Mouse (Mus musculus): ENCODE results near the gene Clec16a. TPM values are rescaled to one million over a fixed set of nuclear protein-coding genes. Genes with fewer than 3 reads are reported as not detected.

Gene Clec16a
- polyA plus RNA-seq, 1 experiment from 2014 or later: 31.5 TPM

GRCm38 (mm10) chr16:10672490-10672889 lies 127.4 kb downstream of the Clec16a start:
- Histone ChIP-seq H3K4me2 (no peak overlapping the region), H3K9ac (no peak overlapping the region), H3K9me3 (no peaks in the 10 kb centered on the region), H3K4me1 (peaks cover 30% of the 10 kb centered on the region; the same call in 1 of the 2 replicates), H3K27ac (no peak overlapping the region), H3K36me3 (no peaks in the 10 kb centered on the region), H3K4me3 (replicated peaks) (no peak overlapping the region), H3K27me3 (replicated peaks) (no peaks in the 10 kb centered on the region)
- no peak for ATAC-seq (ENCODE audit: insufficient read depth, low FRiP score, low read depth)

- no peak overlapping the region for H3K9ac ChIP-seq
- ATAC-seq (ENCODE audit: insufficient read depth, low FRiP score, low read depth): 0 out of 2 replicates have a peak, but pooled peaks have one; percentile 51
- 36% methylated on average over 2 of the region's 2 CpGs for WGBS
- H3K36me3 ChIP-seq: no peaks in the 10 kb centered on the region
- no peak overlapping the region for H3K4me2 ChIP-seq
- H3K27ac ChIP-seq: no peak overlapping the region; the same call in 1 of the 2 replicates
- H3K4me1 ChIP-seq: peaks cover 26% of the 10 kb centered on the region; the same call in 1 of the 2 replicates
- H3K27me3 ChIP-seq (replicated peaks): no peaks in the 10 kb centered on the region
- no peaks in the 10 kb centered on the region for H3K9me3 ChIP-seq
- no peak overlapping the region for H3K4me3 ChIP-seq (replicated peaks)
These were observed 128.9 kb downstream of the Clec16a start for GRCm38 (mm10) chr16:10674020-10674419.

- ATAC-seq (ENCODE audit: insufficient read depth, low FRiP score, low read depth): no peak
- Histone ChIP-seq H3K4me1 (peaks cover 20% of the 10 kb centered on the region; the same call in 1 of the 2 replicates), H3K27me3 (replicated peaks) (no peaks in the 10 kb centered on the region), H3K4me3 (replicated peaks) (no peak overlapping the region), H3K9ac (no peak overlapping the region), H3K4me2 (no peak overlapping the region), H3K9me3 (no peaks in the 10 kb centered on the region), H3K27ac (no peak overlapping the region), H3K36me3 (no peaks in the 10 kb centered on the region)
- WGBS: 79% methylated on average over 2 of the region's 2 CpGs
These were observed 129.8 kb downstream of the Clec16a start for GRCm38 (mm10) chr16:10674957-10675356.

- peaks cover 18% of the 10 kb centered on the region; the same call in 1 of the 2 replicates for H3K4me1 ChIP-seq
- H3K27me3 ChIP-seq (replicated peaks): no peaks in the 10 kb centered on the region
- no peak overlapping the region for H3K4me3 ChIP-seq (replicated peaks)
- H3K9ac ChIP-seq: no peak overlapping the region
- no peak for ATAC-seq (ENCODE audit: insufficient read depth, low FRiP score, low read depth)
- WGBS: 76% methylated on average over 1 of the region's 1 CpGs
- H3K9me3 ChIP-seq: no peaks in the 10 kb centered on the region
- no peak overlapping the region for H3K4me2 ChIP-seq
- no peaks in the 10 kb centered on the region for H3K36me3 ChIP-seq
- H3K27ac ChIP-seq: no peak overlapping the region; the same call in 1 of the 2 replicates
These were observed 130.5 kb downstream of the Clec16a start for GRCm38 (mm10) chr16:10675612-10676011.

DNA sequence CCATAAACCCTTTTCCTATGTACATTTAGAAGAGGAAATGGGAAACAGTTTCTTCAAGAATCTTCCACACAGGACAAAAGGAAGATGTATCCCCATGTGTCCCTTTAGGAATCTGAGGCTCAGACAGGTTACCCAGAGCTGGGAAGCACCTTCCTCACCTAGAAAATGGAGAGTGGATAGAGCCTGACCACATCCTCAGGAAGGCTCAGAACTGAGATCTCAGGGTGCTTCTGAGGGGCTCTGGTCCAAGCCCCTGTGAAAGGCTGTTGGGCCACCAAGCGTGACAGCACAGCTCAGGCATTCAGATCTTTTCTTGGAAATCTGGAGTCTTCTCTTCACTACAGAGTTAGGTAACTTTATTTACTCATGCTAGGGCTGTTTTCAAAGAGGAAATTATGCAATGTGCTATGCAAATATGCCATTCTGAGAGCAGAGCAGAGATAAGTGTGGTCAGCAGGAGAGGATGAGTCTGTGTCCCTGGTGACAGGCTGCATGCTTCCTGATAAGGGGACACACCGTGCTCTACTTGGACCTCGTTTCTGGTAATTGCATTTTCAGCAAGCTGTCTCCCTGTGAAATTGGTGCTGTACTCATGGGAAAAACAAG lies 131.4 kb downstream of the Clec16a start:
- H3K9ac ChIP-seq: no peak overlapping the region
- H3K27ac ChIP-seq: 0 out of 2 replicates have a peak overlapping the region, but pooled peaks have one; percentile 12
- ATAC-seq (ENCODE audit: insufficient read depth, low FRiP score, low read depth): no peak; the same call in 1 of the 2 replicates
- H3K4me3 ChIP-seq (replicated peaks): no peak overlapping the region
- no peaks in the 10 kb centered on the region for H3K27me3 ChIP-seq (replicated peaks)
- 56% methylated on average over 3 of the region's 3 CpGs for WGBS
- peaks cover 18% of the 10 kb centered on the region; the same call in 1 of the 2 replicates for H3K4me1 ChIP-seq
- no peaks in the 10 kb centered on the region for H3K9me3 ChIP-seq
- H3K4me2 ChIP-seq: no peak overlapping the region
- no peaks in the 10 kb centered on the region for H3K36me3 ChIP-seq

GRCm38 (mm10) chr16:10682521-10682920 lies 137.4 kb downstream of the Clec16a start:
- no peak overlapping the region for H3K4me2 ChIP-seq
- H3K9ac ChIP-seq: no peak overlapping the region
- H3K9me3 ChIP-seq: no peaks in the 10 kb centered on the region
- H3K27me3 ChIP-seq (replicated peaks): no peaks in the 10 kb centered on the region
- 77% methylated on average over 2 of the region's 2 CpGs for WGBS
- no peaks in the 10 kb centered on the region for H3K4me1 ChIP-seq
- ATAC-seq (ENCODE audit: insufficient read depth, low FRiP score, low read depth): no peak
- no peak overlapping the region for H3K4me3 ChIP-seq (replicated peaks)
- no peak overlapping the region for H3K27ac ChIP-seq
- no peaks in the 10 kb centered on the region for H3K36me3 ChIP-seq

DNA sequence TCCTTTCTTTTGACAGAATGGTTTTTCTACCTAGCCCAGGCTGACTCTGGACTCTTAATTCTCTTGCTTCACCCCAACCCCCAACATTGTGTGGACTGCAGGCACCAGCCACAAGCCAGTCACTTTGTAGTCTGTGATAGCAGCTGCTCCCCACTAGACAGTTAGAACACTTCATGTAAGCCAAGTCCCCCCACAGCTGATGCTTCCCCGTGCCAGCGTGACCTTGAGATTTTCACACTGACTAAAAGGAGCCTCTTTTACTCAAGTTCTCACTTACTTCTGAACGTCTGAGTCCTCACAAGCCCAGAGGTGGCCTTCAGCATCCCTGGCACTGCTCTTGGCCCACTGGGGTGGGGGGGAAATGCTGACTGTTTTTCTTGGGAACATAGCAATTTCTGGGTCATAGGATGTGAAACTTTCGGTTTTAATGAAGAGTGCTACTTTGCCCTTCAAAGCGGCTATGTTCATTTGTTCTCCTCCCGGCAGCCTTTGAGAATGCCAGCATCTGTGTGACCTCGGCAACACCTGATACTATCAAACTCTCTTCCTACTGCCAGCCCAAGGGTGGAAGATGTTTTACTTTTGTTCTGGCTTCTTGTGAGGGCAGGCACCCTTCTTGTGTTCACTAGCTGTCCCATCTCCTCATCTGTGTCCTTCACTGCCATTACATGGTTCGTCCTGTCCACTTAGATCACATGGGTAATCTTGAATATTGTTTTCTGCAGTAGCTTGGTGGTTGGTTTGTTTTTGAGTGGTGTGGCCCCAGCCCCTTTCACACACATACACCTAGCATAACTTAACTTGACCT lies 138.3 kb downstream of the Clec16a start:
- no peaks in the 10 kb centered on the region for H3K9me3 ChIP-seq
- H3K4me3 ChIP-seq (replicated peaks): no peak overlapping the region
- H3K36me3 ChIP-seq: no peaks in the 10 kb centered on the region
- 78% methylated on average over 8 of the region's 8 CpGs for WGBS
- no peaks in the 10 kb centered on the region for H3K27me3 ChIP-seq (replicated peaks)
- no peak overlapping the region for H3K27ac ChIP-seq
- H3K4me1 ChIP-seq: no peaks in the 10 kb centered on the region
- H3K4me2 ChIP-seq: no peak overlapping the region
- no peak for ATAC-seq (ENCODE audit: insufficient read depth, low FRiP score, low read depth)
- no peak overlapping the region for H3K9ac ChIP-seq

GRCm38 (mm10) chr16:10689748-10690318 lies 144.7 kb downstream of the Clec16a start:
- H3K9me3 ChIP-seq: no peaks in the 10 kb centered on the region
- ATAC-seq (ENCODE audit: insufficient read depth, low FRiP score, low read depth): peak; percentile 50
- WGBS: 60% methylated on average over 6 of the region's 6 CpGs
- H3K4me3 ChIP-seq (replicated peaks): no peak overlapping the region
- no peak overlapping the region for H3K9ac ChIP-seq
- H3K4me2 ChIP-seq: no peak overlapping the region
- 0 out of 2 replicates have a peak overlapping the region, but pooled peaks have one; percentile 28 for H3K27ac ChIP-seq
- H3K36me3 ChIP-seq: no peaks in the 10 kb centered on the region
- peaks cover 12% of the 10 kb centered on the region; the same call in 1 of the 2 replicates for H3K4me1 ChIP-seq
- no peaks in the 10 kb centered on the region for H3K27me3 ChIP-seq (replicated peaks)

- WGBS: 69% methylated on average over 3 of the region's 3 CpGs
- no peak for ATAC-seq (ENCODE audit: insufficient read depth, low FRiP score, low read depth)
- no peak overlapping the region for H3K27ac ChIP-seq
These were observed 145.3 kb downstream of the Clec16a start for GRCm38 (mm10) chr16:10690442-10690841.

GRCm38 (mm10) chr16:10691705-10692104 lies 146.6 kb downstream of the Clec16a start:
- WGBS: 78% methylated on average over 5 of the region's 5 CpGs
- Histone ChIP-seq H3K4me1 (peaks cover 12% of the 10 kb centered on the region; the same call in 1 of the 2 replicates), H3K4me2 (no peak overlapping the region), H3K36me3 (no peaks in the 10 kb centered on the region), H3K4me3 (replicated peaks) (no peak overlapping the region), H3K9ac (no peak overlapping the region), H3K27me3 (replicated peaks) (no peaks in the 10 kb centered on the region), H3K27ac (no peak overlapping the region), H3K9me3 (no peaks in the 10 kb centered on the region)
- ATAC-seq (ENCODE audit: insufficient read depth, low FRiP score, low read depth): no peak

More at GRCm38 (mm10) chr16:10690442-10690841, 145.3 kb downstream of the Clec16a start:
- H3K36me3 ChIP-seq: no peaks in the 10 kb centered on the region
- H3K4me1 ChIP-seq: peaks cover 12% of the 10 kb centered on the region; the same call in 1 of the 2 replicates
- no peaks in the 10 kb centered on the region for H3K27me3 ChIP-seq (replicated peaks)
- no peak overlapping the region for H3K4me3 ChIP-seq (replicated peaks)
- H3K9ac ChIP-seq: no peak overlapping the region
- no peaks in the 10 kb centered on the region for H3K9me3 ChIP-seq
- H3K4me2 ChIP-seq: no peak overlapping the region

- no peak for ATAC-seq (ENCODE audit: insufficient read depth, low FRiP score, low read depth)
- no peaks in the 10 kb centered on the region for H3K27me3 ChIP-seq (replicated peaks)
- H3K36me3 ChIP-seq: no peaks in the 10 kb centered on the region
- H3K4me2 ChIP-seq: no peak overlapping the region
- 85% methylated on average over 8 of the region's 8 CpGs for WGBS
- H3K27ac ChIP-seq: no peak overlapping the region
- H3K4me1 ChIP-seq: peaks cover 14% of the 10 kb centered on the region; the same call in 1 of the 2 replicates
- H3K9me3 ChIP-seq: no peaks in the 10 kb centered on the region
- H3K9ac ChIP-seq: no peak overlapping the region
- H3K4me3 ChIP-seq (replicated peaks): no peak overlapping the region
These were observed 147.7 kb downstream of the Clec16a start for GRCm38 (mm10) chr16:10692848-10693247.

DNA sequence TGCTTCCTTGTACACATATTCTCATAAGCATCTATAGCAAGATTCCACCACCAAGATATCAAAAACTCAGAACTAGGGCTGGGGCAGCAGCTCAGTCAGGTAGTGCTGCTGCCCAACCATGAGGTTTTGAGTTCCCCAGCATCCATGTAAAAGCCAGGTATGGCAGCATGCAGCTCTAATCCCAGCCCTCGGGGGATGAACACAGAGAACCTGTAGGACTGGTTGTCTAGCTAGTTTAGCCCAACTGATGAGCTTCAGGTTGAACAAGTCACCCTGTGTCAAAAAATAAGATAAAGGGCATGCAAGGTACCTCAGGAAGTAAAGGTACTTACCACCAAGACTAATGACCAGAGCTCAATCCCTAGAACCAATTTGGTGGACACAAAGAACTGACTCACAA lies 148.3 kb downstream of the Clec16a start:
- ATAC-seq (ENCODE audit: insufficient read depth, low FRiP score, low read depth): no peak
- H3K27ac ChIP-seq: no peak overlapping the region
- H3K36me3 ChIP-seq: no peaks in the 10 kb centered on the region
- WGBS: 65% methylated on average over 1 of the region's 1 CpGs
- peaks cover 14% of the 10 kb centered on the region; the same call in 1 of the 2 replicates for H3K4me1 ChIP-seq
- no peak overlapping the region for H3K4me2 ChIP-seq
- H3K4me3 ChIP-seq (replicated peaks): no peak overlapping the region
- no peaks in the 10 kb centered on the region for H3K27me3 ChIP-seq (replicated peaks)
- H3K9me3 ChIP-seq: no peaks in the 10 kb centered on the region
- H3K9ac ChIP-seq: no peak overlapping the region

Data from stomach, embryonic 15.5 days (tissue).